Mouse (Mus musculus): ENCODE measurements at regions not wholly inside any gene's neighbourhood (a gene's known extent, or its start where the extent isn't known, plus 50 kb on each side); places are given as distances from the start of the nearest gene placed in this dataset.
"Not testable (repeated sequence)": the region's sequence is repeated elsewhere in the genome, so short reads cannot be mapped to it uniquely, and the experiment has no call there.

DNA sequence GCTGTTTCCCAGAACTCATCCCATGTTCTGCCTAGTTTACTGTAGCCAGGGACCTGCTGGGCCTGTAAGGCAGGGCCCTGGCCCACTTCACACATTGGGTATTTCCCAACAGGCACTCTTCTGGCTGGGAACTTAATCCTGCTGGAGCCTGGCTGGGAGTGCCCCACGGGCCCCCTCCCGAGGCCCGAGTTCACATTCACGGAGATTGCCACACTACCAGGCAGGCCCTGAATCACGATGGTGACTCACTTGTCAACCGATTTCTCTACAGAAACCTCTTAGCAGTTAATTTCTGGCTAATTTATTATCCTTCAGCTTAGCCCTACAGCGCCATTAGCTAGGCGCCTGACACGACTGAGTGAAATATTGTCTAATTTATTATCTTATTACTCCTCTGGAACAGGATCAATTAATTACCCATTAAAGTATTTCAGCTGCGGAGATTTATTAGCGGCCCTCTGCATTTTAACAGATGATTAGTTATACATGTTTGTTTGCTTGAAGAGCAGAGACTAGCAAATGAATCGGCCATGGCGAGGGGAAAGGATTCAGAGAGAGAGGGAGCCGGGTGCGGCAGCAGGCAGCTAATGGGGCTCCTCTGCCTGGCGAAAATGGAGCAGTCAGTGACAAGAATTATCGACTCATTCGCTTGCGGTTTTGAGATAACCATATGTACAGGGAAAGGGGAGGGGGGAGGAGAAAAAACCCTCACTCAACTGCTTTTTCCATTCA is 229.7 kb upstream of the Zfp703 start:
- no peak for DNase-seq (ENCODE audit: low read depth, low spot score)

DNA sequence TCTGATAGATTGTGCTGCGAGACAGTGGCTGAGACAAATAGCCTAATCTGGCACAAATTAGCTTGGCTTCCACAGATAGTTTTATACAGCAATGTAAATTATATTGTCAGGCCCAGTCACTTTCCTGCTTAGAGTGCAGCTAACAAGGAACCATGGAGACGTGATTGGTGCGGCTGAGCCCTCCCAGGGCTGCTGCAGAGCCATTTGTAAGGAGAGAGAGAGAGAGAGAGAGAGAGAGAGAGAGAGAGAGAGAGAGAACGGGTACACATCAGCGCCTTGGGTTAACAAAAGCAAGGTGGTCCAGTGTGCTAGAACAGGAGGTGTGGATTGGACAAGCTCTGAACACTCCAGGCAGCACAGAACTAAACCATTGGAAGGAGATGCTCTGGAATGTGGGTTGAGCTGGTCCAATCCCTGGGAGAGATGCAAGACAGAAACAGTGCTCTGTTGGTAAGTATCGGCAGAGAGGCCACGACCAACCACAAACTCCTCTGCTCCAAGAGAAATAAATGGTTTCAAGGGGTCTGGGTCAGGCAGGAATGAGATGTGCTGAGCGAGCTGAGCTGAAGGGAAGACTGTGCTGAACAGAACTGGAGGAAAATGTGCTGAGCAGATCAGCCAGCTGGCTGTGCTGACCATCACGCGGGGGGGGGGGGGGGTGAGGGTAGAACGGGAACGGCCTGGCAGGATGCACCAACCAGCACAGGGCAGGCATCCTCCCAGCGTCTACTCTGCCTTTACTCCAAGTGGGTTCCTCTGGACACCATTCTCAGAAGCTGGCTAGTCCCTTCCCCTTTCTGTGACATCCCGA is 228.8 kb upstream of the Zfp703 start:
- DNase-seq (ENCODE audit: low read depth, low spot score) = no peak

DNA sequence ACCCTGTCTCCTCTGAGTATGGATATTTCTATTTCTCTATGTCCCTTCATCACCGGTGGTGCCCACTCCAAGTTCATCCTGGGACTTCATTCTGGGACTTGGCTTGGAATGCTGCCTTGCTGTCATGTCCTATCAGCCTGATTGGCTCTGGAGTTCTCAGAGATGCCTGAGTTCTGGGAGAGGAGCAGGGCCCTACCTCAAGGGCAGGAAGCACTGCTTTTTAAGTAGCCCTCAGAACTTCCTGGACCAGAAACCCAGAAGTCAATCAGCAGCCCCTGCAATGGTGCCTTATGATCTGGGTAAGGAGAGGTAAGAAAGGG is 228.2 kb upstream of the Zfp703 start:
- no peak for DNase-seq (ENCODE audit: low read depth, low spot score)

DNA sequence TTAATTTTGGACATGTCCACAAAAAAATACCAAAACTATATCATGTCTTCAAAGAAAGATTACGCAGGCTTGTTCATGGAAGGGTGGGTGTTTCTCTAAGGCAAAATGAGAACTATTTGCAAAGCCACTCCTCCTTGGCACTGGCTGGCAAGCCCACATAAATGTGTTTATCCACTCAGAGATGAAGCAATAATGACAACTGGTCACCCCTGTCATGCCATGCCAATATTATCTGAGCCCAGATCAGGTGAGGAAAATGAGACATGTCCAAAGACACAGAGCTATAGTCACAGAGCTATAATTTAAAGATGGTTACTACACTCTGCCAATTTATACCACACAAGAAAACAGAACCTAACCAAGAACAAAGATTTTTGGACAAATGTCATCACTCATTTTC is 227.0 kb upstream of the Zfp703 start:
- DNase-seq (ENCODE audit: low read depth, low spot score) = no peak

DNA sequence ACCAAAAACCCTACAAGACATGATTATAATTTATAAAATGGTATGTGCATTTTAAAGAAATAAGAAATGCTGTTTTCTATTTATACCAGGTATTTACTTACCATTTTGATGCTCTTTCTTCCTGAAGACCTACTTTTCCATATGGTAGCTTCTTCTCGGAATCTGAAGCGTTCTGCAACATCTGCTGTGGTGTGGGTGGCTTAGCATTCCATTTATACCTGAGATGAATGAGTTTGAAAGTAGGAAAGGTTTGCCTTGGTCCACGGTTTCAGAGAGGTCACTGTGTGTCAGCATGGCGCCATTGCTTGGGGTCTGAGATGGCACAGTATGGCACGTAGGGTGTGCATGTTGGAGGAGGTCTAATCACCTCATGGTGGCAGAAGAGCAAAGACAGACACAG is 225.5 kb upstream of the Zfp703 start:
- DNase-seq (ENCODE audit: low read depth, low spot score) = no peak

DNA sequence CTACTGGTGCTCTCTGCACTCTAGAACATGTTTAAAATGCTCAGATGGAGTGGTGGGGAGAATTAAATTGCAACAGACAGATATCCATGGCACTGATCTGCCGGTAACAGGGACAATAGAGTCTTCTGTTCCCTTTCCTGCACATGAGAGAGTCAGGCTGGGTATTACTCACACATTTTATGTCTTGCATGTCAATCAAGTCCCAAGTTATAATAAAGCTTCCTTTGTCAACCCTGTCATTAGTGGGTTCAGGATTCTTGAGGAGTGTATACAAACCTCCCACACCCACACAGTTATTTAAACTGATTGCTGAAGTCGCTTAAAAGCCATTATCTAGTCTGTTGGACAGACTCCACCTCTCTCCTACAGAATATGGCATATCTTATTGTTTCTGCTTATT is 220.7 kb upstream of the Zfp703 start:
- DNase-seq (ENCODE audit: low read depth, low spot score) = no peak

DNA sequence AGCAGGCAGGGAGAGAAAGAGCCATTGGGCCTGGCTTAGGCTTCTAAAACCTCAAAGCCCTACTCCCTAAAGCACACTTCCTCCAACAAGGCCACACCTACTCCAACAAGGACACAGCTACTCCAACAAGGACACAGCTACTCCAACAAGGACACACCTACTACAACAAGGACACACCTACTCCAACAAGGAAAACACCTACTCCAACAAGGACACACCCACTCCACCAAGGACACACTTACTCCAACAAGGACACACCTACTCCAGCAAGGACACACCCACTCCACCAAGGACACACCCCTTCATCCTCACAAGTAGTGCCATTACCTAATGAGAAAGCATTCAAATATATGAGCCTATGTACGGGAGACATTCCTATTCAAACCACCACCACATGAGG is 216.4 kb upstream of the Zfp703 start:
- peak; percentile 51 for DNase-seq (ENCODE audit: low read depth, low spot score)

DNA sequence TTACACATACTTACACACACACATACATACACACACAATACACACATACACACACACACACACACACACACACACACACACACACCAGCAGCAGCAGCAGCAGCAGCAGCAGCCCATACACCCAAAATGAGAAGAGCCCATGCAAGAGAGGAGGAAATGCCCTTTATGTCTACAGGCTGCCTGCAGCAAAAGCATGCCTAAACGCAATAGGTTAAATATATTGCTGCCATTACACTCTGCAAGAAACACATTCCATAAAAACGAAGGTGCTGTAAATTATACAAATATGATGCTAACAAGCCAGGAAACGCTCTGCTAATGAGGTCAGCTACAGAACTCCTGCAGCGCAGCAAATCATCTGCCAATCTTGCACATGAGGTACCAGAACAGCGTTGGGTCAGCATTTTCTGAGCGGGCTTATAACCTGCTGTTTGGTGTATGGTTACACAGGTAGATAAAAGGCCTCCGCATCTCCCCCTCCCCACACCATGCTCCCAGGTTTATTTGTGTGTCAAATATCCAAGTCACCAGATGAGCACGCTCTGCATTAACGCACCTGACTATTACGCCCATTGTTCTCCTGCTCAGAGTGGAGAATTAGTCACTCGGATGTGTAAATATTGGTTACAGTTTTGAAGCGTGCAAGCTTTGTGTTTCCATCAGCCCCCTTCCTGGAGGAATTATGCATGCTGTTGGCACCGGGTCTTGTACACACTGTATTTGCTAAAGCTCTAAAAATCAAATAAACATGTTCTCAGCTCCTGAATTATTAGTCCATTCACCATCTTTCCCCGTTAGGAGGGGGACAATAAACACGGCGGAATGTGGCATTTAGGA is 214.0 kb upstream of the Zfp703 start:
- no peak for DNase-seq (ENCODE audit: low read depth, low spot score)

DNA sequence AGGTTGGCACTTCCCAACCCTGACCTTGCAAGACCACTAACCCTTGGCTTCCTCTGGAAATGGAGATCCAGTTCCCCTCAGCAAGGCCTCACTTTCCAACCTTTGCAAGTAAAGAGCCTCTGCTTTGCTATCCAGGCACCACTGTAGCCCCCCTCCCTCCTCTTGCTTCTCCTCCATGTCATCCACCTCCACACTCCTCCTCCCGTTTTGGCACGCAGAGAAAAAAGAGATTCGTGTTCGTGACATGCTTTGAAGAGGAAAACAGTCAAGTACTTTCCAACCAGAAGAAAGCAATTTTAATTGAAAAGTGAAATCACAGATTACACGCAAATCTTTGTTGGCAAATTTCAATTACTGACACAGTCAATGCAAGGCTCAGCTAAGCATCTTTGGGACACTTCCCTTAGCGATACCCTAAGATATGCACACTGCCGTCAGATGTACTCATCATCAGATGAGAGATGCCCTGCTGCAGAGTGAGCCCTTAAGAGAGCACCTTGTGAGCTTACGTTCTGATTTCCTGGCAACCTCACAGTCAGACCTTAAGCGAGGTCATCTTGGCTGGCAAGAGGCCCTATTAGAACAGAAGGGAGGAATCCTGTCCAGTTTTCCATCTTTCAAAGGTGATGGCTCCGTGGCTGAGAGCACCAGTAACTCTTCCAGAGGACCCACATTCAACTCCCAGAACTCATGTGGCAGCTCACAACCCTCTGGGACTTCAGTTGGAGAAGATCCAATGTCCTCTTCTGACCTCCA is 208.5 kb upstream of the Zfp703 start:
- no peak for DNase-seq (ENCODE audit: low read depth, low spot score)

DNA sequence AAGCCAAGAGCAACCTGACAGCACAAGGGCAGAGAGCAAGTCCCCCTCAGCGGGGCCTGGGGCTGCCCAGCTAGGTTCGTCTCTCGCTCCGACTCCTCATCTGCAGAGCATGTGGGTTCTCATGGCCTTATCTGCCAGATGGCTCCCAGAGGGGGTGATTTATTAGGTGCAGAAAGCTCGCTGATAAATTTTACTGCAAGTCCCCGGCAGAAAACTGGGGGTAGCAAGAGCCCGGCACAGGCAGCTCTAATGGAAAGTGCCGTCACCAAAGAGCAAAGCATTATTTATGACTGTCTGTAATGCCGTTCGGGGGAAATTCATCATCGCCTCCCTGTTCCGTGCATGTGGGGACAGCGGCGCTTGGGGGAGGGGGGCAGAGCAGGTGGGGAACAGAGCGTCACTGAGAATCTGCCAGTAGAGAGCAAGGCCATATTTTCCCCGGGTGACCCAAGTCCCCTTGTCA is 206.7 kb upstream of the Zfp703 start:
- no peak for DNase-seq (ENCODE audit: low read depth, low spot score)

DNA sequence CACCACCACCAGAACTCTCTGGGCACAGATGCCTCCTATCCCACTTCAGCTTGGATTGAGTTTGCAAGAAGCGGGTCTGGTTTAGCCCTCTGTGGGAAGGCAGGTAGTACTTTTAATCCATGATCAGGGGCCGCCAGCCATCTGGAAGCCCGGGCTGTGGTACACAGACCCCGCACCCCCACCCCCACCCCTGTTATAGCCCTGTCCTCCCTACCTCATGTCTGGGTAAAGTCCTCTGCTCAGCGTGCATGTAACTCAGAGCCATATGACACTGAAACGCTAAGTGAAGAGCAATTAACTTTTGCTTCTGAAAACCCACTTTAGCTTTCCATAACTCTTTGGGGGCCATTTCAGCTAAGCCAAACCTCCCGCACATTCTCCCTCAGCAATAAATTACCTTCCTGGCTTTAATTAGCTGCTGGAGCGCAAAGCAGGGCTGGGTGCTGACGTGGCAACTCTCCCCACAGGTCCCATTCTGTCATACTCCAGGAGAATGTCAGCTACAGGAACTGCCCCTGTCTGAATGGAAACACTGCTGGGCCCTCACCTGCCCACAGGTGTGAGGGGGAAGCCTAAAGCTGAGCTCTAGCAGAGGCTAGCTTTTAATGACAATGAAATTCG is 198.1 kb upstream of the Zfp703 start:
- DNase-seq (ENCODE audit: low read depth, low spot score) = no peak

DNA sequence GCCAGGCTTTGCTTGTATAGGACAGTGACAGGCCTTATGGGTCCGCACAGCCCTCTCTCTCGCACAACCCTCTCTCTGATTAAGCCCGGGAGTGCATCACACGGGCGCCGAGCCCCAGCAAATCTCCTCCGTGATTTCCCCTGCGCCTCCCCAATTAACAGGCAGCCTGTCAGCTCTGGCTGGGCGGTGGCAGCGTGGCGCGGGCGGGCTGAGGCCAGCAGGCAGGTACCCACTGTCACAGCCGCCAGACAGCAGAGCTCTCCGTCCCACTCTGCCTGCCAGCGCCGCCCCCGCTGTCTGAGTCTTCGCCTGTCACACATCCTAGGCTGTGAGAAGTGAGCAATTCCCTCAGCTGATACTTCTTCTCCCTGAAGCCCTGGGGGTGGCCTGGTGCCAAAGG is 196.6 kb upstream of the Zfp703 start:
- DNase-seq (ENCODE audit: low read depth, low spot score) = no peak

DNA sequence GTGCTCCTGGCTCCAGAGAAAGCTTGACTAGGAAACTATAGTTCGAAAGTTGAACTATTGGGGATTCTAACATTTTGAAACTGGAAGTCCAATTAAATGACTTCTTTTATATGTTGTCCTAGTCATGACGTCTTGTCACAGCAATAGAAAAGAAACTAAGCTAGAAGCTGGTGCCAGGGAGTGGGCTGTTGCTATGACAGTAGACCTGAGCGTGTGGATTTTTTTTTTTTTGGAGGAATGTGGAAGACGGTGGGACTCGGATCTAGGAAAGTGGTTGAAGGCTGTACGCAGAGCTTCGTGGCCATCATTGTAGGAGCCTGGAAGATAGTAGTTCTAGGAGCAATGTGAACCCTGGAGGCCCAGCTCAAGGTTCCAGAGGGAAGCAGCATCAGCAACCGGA is 194.2 kb upstream of the Zfp703 start:
- DNase-seq (ENCODE audit: low read depth, low spot score) = not testable (repeated sequence)

DNA sequence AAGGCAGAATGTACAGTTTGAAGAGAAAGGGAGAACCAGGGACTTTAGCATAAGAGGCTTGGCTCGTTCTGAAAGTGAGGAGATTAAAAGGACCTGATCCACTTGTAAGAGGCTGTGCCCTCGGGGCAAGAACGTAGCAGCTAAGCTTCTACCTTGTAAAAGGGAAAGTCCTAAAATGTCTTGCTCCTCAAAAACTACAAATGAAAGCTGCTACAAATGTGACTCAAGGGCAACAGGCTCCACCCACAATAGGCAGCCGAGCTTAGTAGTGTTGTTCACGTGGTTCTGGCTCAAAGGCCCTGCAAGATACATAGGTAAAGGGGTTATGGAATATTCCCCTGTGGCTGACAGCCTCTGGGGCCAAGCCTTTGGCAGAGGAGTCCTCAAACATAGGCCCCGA is 192.7 kb upstream of the Zfp703 start:
- DNase-seq (ENCODE audit: low read depth, low spot score) = no peak

DNA sequence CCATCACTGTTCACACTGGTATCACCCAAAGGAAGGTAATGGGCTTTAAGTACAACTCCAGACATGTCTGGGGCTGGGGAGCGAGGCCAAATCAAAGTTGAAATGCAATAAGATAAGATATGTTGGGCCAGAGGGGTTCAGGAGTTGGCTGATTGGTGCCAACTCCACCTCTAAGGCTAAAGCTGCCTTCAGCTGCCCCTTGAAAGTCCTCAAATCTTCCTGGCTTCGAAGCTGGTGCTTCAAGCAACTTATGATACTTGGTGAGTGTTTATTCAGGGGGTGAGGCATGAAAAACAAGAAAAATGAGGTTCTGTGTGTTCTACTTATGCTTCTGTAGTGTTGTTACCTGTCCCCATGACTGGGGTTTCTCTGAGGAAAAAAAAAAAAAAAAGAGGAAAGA is 185.3 kb upstream of the Zfp703 start:
- DNase-seq (ENCODE audit: low read depth, low spot score) = no peak

DNA sequence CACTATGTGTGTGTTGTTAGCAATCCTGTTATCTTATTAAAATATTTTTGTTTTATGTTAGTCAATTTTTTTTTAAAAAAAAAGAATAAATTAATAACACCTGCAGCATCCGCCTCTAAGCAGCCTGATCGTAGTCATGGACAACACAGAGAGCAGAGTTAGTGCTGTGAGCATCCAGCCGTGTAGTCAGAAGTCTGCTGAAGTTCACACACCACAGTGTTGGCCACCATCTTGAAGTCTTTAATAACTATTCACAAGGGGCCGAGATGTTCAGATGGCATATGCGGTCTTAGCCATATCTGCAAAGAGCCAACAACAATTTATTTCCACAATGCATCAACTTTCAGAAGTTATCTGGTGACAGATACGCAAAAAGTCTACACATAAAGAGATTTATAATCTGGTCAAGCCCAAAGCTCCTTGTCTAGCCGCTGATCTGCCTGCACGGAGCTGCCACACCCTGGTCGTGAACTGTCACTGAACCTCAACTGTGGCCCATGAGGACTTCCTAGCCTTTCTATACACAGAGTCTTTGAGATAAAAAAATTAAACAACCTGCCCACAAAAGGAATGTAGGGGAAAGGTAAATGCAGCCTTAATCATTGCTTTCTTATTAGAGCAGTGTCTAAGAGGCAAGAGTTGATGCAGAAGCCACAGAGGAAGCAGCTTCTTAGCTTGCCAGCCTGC is 183.4 kb upstream of the Zfp703 start:
- DNase-seq (ENCODE audit: low read depth, low spot score) = no peak

DNA sequence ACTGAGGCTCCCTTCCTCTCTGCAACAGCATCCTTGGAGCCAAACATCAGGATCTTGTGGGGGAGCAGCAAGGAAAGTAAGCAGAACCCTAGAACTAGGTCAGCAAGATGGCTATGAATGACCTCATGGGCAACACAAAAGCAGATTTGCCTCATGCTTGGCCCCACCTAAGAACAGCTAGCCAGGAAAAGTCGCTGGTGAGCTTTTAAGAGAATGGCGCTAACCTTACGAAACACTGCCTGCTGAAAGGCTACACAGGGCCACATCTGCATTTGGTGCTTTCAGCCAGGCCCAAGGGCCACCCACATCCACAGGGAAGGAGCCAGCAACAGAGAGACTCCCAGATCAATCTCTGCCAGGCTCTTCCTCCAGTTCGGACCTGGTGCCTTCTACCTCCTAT is 182.7 kb upstream of the Zfp703 start:
- no peak for DNase-seq (ENCODE audit: low read depth, low spot score)

DNA sequence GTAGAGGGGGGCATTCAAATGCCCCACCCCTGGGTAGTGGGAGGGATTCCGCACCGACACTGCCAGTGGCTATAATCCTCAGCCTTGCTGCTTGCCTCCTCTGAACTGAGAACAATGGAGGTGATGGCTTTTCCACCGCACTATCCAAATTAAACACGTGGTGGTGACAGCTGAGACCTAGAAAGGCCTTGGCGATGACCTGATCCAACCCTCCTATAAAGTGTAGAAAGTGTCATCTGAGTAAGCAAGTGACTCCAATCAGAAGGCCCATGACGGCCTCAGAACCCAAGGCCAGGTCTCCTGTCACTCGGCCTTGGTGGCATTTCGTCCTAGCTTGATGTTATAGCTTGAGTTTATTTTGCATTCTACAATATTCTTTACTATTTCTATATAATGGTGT is 181.5 kb upstream of the Zfp703 start:
- no peak for DNase-seq (ENCODE audit: low read depth, low spot score)

DNA sequence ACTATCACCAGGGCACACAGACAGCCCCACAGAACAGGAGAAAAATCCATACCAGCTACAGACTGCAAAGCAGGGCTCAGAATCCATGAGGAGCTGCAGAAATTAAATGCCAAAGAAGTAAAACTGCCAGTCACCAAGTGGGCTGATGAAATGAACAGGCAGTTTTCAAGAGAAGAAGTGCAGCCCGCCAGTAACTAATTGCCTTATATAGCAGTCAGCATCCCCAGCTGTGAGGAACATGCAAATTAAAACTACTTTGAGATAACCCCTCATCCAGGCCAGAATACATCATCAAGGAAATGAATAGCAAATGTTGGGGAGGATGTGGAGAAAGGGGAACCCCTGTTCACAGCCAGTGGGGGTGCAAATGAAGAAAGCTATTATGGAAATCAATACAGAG is 177.3 kb upstream of the Zfp703 start:
- DNase-seq (ENCODE audit: low read depth, low spot score) = no peak

DNA sequence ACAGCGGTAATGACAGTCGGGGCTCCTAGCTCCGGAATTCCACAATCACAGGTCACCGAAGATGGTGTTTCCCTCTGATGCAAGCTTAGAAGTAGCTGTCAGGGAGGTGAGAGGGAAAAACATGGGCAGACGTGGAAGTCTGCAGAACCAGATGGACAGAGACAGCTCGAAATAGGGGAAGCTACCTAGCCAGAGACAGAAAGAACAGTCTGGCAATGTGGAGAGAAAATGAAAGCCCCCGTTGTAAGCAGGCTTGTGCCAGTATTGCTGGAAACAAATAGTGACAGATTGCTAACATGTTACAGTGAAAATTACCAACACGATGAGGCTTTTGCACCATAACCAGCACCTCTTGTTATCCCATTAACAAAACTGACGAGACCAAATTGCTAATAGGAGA is 173.0 kb upstream of the Zfp703 start:
- DNase-seq (ENCODE audit: low read depth, low spot score) = no peak

DNA sequence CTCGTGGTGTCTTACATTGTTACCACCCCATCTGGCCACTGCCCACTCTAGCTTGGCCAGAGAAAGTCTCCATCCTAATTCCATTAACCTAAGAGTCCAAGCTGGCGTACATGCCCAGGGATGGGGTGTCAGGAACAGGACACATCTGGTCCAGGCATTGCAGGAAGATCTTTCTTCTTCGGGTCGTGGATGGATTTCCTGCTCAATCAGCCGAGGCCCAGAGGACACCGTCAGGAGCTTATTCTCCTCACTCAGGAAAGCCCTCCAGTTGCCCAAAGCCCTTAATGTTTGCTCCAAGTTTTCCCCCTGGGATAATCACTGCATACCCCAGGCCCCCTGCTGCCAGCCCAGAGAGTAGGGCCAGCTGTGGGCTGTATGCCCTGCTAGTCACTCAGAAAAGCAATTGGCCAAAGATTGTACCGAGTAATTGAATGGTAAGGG is 172.2 kb upstream of the Zfp703 start:
- no peak for DNase-seq (ENCODE audit: low read depth, low spot score)

Measured in R1 (cell line).